Mouse (Mus musculus) cerebellum, adult 2 months (tissue): ENCODE measurements around the gene Slc25a13.

Source experiments
- CTCF ChIP-seq: fragments of 200-500 bp; IDR thresholded peaks from 2 replicates; pipeline ENCODE4 v1.5.1; 2011; ENCODE audit warnings: low read depth, mild to moderate bottlenecking, control low read depth, low read length, moderate library complexity, borderline replicate concordance; ENCODE audit not compliant: insufficient read depth
- POLR2A ChIP-seq: fragments of 200-500 bp; IDR thresholded peaks from 2 replicates; pipeline ENCODE4 v1.6.1; 2011; ENCODE audit warnings: low read length, control low read depth, borderline replicate concordance; ENCODE audit not compliant: insufficient read depth

GRCm38 (mm10) chr6:6053946-6054345, 163.0 kb downstream of the Slc25a13 start:
- TF ChIP-seq CTCF (no peak), POLR2A (no peak)
